9 mouse cellular contexts compared by ENCODE assay signal in the genomic region with DNA sequence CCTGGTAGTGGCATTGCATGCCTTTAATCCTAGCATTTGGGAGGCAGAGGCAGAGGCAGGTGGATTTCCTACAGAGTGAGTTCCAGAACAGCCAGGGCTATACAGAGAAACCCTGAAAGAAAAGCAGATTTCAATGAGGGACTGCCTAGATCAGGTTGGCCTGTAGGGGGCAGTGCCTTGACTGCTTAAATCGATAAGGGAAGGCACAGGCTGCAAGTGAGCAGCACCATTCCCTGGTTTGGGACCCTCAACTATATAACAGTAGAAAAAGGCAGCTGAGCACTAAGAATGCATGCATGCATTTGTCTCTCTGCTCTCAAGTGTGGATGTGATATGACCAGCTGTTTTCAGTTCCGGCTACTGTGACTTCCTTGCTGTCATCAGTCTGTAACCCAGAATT.
DNase-seq lines count a peak whose midpoint lies in the region; ATAC-seq and TF ChIP-seq lines count a peak whose summit lies in the region.
"Had no signal": no experiment of that assay in that cellular context is flagged by ENCODE, and none has a peak within 500 bp of the region (broad histone marks: within the 10 kb centered on the region; RNA-seq: fewer than 3 reads in every experiment).

No protein-coding gene starts in this region.

- no peak overlapping the region for H3K4me2 ChIP-seq in lung, postnatal 0 days (replicated peaks; ENCODE audit: low read depth, low read length)

- peak; percentile 4 to 28 for DNase-seq in kidney, adult 8-10 months
- no peak for DNase-seq in kidney, adult 11 months
- DNase-seq in MN1 (ENCODE audit: low spot score), result peak; percentile 22
- peak; percentile 13 for DNase-seq in cerebellum, adult 8-10 months
- DNase-seq in lung, postnatal 0 days (ENCODE audit: low spot score), result peak; percentile 40
- peak; percentile 31 for DNase-seq in right cerebral cortex, postnatal 25 days
- no peak for DNase-seq in spleen, postnatal 14 days (ENCODE audit: low spot score in 2 of 2)

- TF ChIP-seq CTCF in lung, postnatal 0 days (IDR thresholded peaks at IDR 0.05), result peak; percentile 76

- H3K9me3 ChIP-seq in lung, postnatal 0 days (ENCODE audit: low read length), result no peaks in the 10 kb centered on the region

- no peaks in the 10 kb centered on the region for H3K27me3 ChIP-seq in lung, postnatal 0 days (replicated peaks; ENCODE audit: insufficient read depth, low read length)

- peak; percentile 60; a peak in 3 of 4 replicates for ATAC-seq in hematopoietic stem cell, adult 5-6 weeks (replicated peaks in 1 of 2; ENCODE audit: insufficient read depth in 1 of 2, low FRiP score in 2 of 2, low TSS enrichment in 1 of 2, low read depth in 1 of 2, poor library complexity in 2 of 2, severe bottlenecking in 2 of 2)
- ATAC-seq in lung, postnatal 0 days, result no peak

- TF ChIP-seq EP300 in lung, postnatal 0 days (IDR thresholded peaks at IDR 0.05), result no peak

- no peak overlapping the region for H3K4me3 ChIP-seq in lung, postnatal 0 days (ENCODE audit: low read depth, low read length)

- H3K9ac ChIP-seq in lung, postnatal 0 days (replicated peaks; ENCODE audit: low read depth), result no peak overlapping the region

- no peak overlapping the region for H3K27ac ChIP-seq in lung, postnatal 0 days (ENCODE audit: low read length)
- H3K27ac ChIP-seq: macrophage had no signal

- H3K4me1 ChIP-seq in lung, postnatal 0 days (ENCODE audit: insufficient read depth, low read depth, low read length), result no peaks in the 10 kb centered on the region

- 32% methylated on average over 2 of the region's 2 CpGs for WGBS in lung, postnatal 0 days

- H3K36me3 ChIP-seq in lung, postnatal 0 days (ENCODE audit: insufficient read depth, low read length), result no peaks in the 10 kb centered on the region

Comparison
In these comparisons a context has a peak if more than half of its experiments do, and no peak if none do; other contexts are left out.
1. DNase-seq: peak in kidney, adult 8-10 months (2 of 2), MN1 (single experiment), cerebellum, adult 8-10 months (single experiment), lung, postnatal 0 days (single experiment) and right cerebral cortex, postnatal 25 days (single experiment); none in kidney, adult 11 months (single experiment) and spleen, postnatal 14 days (0 of 2).